Mouse (Mus musculus) liver, embryonic 14.5 days (tissue): Measurements from ENCODE around the gene Plekha1.

Experiments
- CTCF ChIP-seq: IDR thresholded peaks from 2 replicates; pipeline ENCODE4 v1.5.1; 2016; ENCODE audit warnings: antibody characterized with exemption, low read depth, control low read depth
- EP300 ChIP-seq: IDR thresholded peaks from 2 replicates; pipeline ENCODE4 v1.6.1; 2016; ENCODE audit warnings: antibody characterized with exemption, low read depth

DNA sequence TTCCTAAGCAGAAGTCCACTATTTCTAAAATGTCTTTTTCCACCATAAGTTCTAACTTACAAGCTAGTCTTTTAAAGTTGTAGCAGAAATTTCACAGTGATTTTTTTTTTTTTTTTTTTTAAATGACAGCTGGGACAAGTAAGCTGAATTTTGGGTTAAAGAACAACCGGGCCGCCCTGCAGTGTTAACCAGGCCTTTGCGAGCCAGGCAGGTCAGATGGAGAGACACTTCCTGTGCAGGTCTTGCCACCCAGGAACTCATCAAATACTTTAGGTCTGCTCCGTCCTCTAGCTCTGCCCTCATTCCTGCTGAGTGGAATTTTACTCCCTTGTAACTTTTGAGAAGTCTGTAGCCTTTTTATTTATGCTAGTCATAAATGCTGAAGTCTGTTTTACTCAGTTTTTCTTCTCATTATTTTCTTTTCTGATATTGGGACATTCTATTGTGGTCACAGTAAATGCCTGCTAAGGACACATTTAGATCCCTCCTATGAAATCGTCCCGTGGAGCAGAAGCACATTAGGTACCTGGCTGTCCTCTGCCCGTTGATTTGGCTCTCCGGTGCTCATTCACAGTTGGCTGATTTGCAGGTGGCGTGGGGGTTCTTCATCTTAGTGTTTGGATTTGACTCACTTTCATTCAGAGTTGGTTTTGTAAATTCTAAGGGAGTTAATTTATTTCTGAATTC, 29.5 kb downstream of the Plekha1 start:
- no peak for TF ChIP-seq EP300
- no peak for TF ChIP-seq CTCF
